In genomic region chr2:130535017-130535416, GRCm38 (mm10) we compare ENCODE assay signal across 38 mouse cellular contexts. TPM values are rescaled to one million over a fixed set of nuclear protein-coding genes. Genes with fewer than 3 reads are reported as not detected.
"Had no signal": no experiment of that assay in that cellular context is flagged by ENCODE, and none has a peak within 500 bp of the region (broad histone marks: within the 10 kb centered on the region; RNA-seq: fewer than 3 reads in every experiment).

No protein-coding gene starts in this region.

- H3K27ac ChIP-seq: embryonic facial prominence, embryonic 10.5 days; embryonic facial prominence, embryonic 12.5 days; embryonic facial prominence, embryonic 13.5 days; embryonic facial prominence, embryonic 15.5 days; forebrain, embryonic 10.5 days; forebrain, embryonic 12.5 days; forebrain, embryonic 13.5 days; forebrain, embryonic 15.5 days; gastrocnemius, adult 2 months; heart, adult 2 months had no signal

- H3K4me3 ChIP-seq: embryonic facial prominence, embryonic 10.5 days; embryonic facial prominence, embryonic 12.5 days; embryonic facial prominence, embryonic 13.5 days; embryonic facial prominence, embryonic 15.5 days; erythroblast, embryonic 14.5 days; forebrain, embryonic 10.5 days; forebrain, embryonic 12.5 days; forebrain, embryonic 13.5 days; forebrain, embryonic 15.5 days; gastrocnemius, adult 2 months; heart, adult 2 months had no signal

- H3K4me2 ChIP-seq: embryonic facial prominence, embryonic 12.5 days; embryonic facial prominence, embryonic 13.5 days; embryonic facial prominence, embryonic 15.5 days; forebrain, embryonic 12.5 days; forebrain, embryonic 13.5 days; forebrain, embryonic 15.5 days had no signal

- H3K27me3 ChIP-seq: embryonic facial prominence, embryonic 12.5 days; embryonic facial prominence, embryonic 13.5 days; embryonic facial prominence, embryonic 15.5 days; forebrain, embryonic 12.5 days; forebrain, embryonic 13.5 days; forebrain, embryonic 15.5 days had no signal

- H3K4me1 ChIP-seq: embryonic facial prominence, embryonic 10.5 days; embryonic facial prominence, embryonic 12.5 days; embryonic facial prominence, embryonic 13.5 days; embryonic facial prominence, embryonic 15.5 days; forebrain, embryonic 10.5 days; forebrain, embryonic 12.5 days; forebrain, embryonic 13.5 days; forebrain, embryonic 15.5 days had no signal

- ATAC-seq: forebrain, embryonic 13.5 days; forebrain, embryonic 14.5 days; forebrain, embryonic 15.5 days; forebrain, embryonic 16.5 days; forebrain, postnatal 0 days had no signal

- H3K9ac ChIP-seq: embryonic facial prominence, embryonic 12.5 days; embryonic facial prominence, embryonic 13.5 days; embryonic facial prominence, embryonic 15.5 days; forebrain, embryonic 12.5 days; forebrain, embryonic 13.5 days; forebrain, embryonic 15.5 days; forebrain, postnatal 0 days had no signal

- DNase-seq: cerebellum, adult 9-10 months; cerebellum, adult 9-11 months; cerebellum, postnatal 10 days; cerebellum, postnatal 14 days; cerebellum, postnatal 25 days; cerebellum, postnatal 36 days; embryo, embryonic 11 days; forebrain, postnatal 0 days; gastrocnemius, adult 2 months; gastrocnemius, postnatal 10 days; gastrocnemius, postnatal 14 days; gastrocnemius, postnatal 25 days; gastrocnemius, postnatal 36 days; heart, adult 11 months; heart, adult 18-20 months; heart, adult 2 months had no signal

- H3K9me3 ChIP-seq: embryonic facial prominence, embryonic 10.5 days; embryonic facial prominence, embryonic 12.5 days; embryonic facial prominence, embryonic 13.5 days; embryonic facial prominence, embryonic 15.5 days; forebrain, embryonic 10.5 days; forebrain, embryonic 12.5 days; forebrain, embryonic 13.5 days; forebrain, embryonic 15.5 days had no signal

RNA-seq across cellular contexts. Expression of gene Oxt, which starts 41.0 kb away (rescaled TPM):
- total RNA-seq: common myeloid progenitor, adult 5-6 weeks; gastrocnemius, adult 18-20 months; gastrocnemius, adult 2 months; gastrocnemius, adult 8-10 months; gastrocnemius, postnatal 10 days; gastrocnemius, postnatal 14 days; gastrocnemius, postnatal 25 days; gastrocnemius, postnatal 36 days; gastrocnemius, postnatal 4 days; granulocyte monocyte progenitor cell, adult 5-6 weeks; heart, adult 18-20 months; heart, adult 2 months; heart, adult 8-10 months had no signal
- polyA plus RNA-seq: embryonic facial prominence, embryonic 10.5 days; embryonic facial prominence, embryonic 11.5 days; embryonic facial prominence, embryonic 12.5 days; embryonic facial prominence, embryonic 13.5 days; embryonic facial prominence, embryonic 14.5 days; embryonic facial prominence, embryonic 15.5 days; erythroblast, embryonic 14.5 days; forebrain, embryonic 10.5 days; forebrain, embryonic 11.5 days; forebrain, embryonic 12.5 days; forebrain, embryonic 13.5 days; forebrain, embryonic 14.5 days; frontal cortex, adult 2 months; gonadal fat pad, adult 2 months; heart, adult 2 months had no signal

RNA-seq across cellular contexts. Expression of gene Avp, which starts 47.3 kb away (rescaled TPM):
- total RNA-seq: common myeloid progenitor, adult 5-6 weeks; gastrocnemius, adult 18-20 months; gastrocnemius, adult 2 months; gastrocnemius, adult 8-10 months; gastrocnemius, postnatal 14 days; gastrocnemius, postnatal 25 days; gastrocnemius, postnatal 36 days; gastrocnemius, postnatal 4 days; granulocyte monocyte progenitor cell, adult 5-6 weeks had no signal
- polyA plus RNA-seq: embryonic facial prominence, embryonic 10.5 days; embryonic facial prominence, embryonic 11.5 days; embryonic facial prominence, embryonic 12.5 days; embryonic facial prominence, embryonic 13.5 days; embryonic facial prominence, embryonic 14.5 days; embryonic facial prominence, embryonic 15.5 days; erythroblast, embryonic 14.5 days; forebrain, embryonic 10.5 days; forebrain, embryonic 11.5 days; forebrain, embryonic 12.5 days; gonadal fat pad, adult 2 months; heart, adult 2 months had no signal
